29 mouse cellular contexts compared by ENCODE assay signal in genomic region chr1:42742242-42742560, GRCm38 (mm10). TPM values are rescaled to one million over a fixed set of nuclear protein-coding genes. Genes with fewer than 3 reads are reported as not detected.
A peak's percentile ranks its signal among the peaks of the same experiment; 100 is the strongest.
DNase-seq lines count a peak whose midpoint lies in the region; ATAC-seq lines count a peak whose summit lies in the region.
"Had no signal": no experiment of that assay in that cellular context is flagged by ENCODE, and none has a peak within 500 bp of the region (broad histone marks: within the 10 kb centered on the region; RNA-seq: fewer than 3 reads in every experiment).

No protein-coding gene starts in this region.

- H3K4me1 ChIP-seq in midbrain, embryonic 14.5 days (ENCODE audit: control insufficient read depth, insufficient read depth, low read length), result peaks cover 6% of the 10 kb centered on the region
- H3K4me1 ChIP-seq in midbrain, embryonic 11.5 days (ENCODE audit: control insufficient read depth, insufficient read depth, low read length), result no peaks in the 10 kb centered on the region
- 0 out of 2 replicates have a peak, but pooled peaks cover 2% of the 10 kb centered on the region for H3K4me1 ChIP-seq in kidney, embryonic 15.5 days
- H3K4me1 ChIP-seq: heart, embryonic 13.5 days; limb, embryonic 12.5 days; liver, embryonic 15.5 days; stomach, embryonic 15.5 days had no signal

- H3K4me2 ChIP-seq in midbrain, embryonic 14.5 days (ENCODE audit: low read length), result no peak overlapping the region
- no peak overlapping the region for H3K4me2 ChIP-seq in midbrain, embryonic 11.5 days
- no peak overlapping the region for H3K4me2 ChIP-seq in kidney, embryonic 15.5 days
- H3K4me2 ChIP-seq: embryonic facial prominence, embryonic 13.5 days; forebrain, embryonic 15.5 days; heart, embryonic 13.5 days; hindbrain, embryonic 14.5 days; limb, embryonic 12.5 days; liver, embryonic 15.5 days; lung, embryonic 14.5 days; stomach, embryonic 15.5 days had no signal

- WGBS in midbrain, embryonic 14.5 days, result 77% methylated on average over 4 of the region's 4 CpGs
- 83% methylated on average over 4 of the region's 4 CpGs for WGBS in midbrain, embryonic 11.5 days
- 37% methylated on average over 4 of the region's 4 CpGs for WGBS in kidney, embryonic 15.5 days

- H3K36me3 ChIP-seq in midbrain, embryonic 14.5 days (ENCODE audit: control insufficient read depth, insufficient read depth, low read length), result no peaks in the 10 kb centered on the region
- no peaks in the 10 kb centered on the region for H3K36me3 ChIP-seq in midbrain, embryonic 11.5 days (ENCODE audit: control insufficient read depth, insufficient read depth, low read length)
- no peaks in the 10 kb centered on the region for H3K36me3 ChIP-seq in kidney, embryonic 15.5 days
- H3K36me3 ChIP-seq: embryonic facial prominence, embryonic 13.5 days; forebrain, embryonic 10.5 days; forebrain, embryonic 15.5 days; heart, embryonic 13.5 days; limb, embryonic 12.5 days; liver, embryonic 15.5 days; stomach, embryonic 15.5 days had no signal

- H3K9me3 ChIP-seq in midbrain, embryonic 14.5 days (ENCODE audit: control insufficient read depth, low read length), result no peaks in the 10 kb centered on the region
- H3K9me3 ChIP-seq in midbrain, embryonic 11.5 days (ENCODE audit: control insufficient read depth, low read length), result peaks cover 3% of the 10 kb centered on the region; the same call in 1 of the 2 replicates
- no peaks in the 10 kb centered on the region for H3K9me3 ChIP-seq in kidney, embryonic 15.5 days (replicated peaks)
- H3K9me3 ChIP-seq: forebrain, embryonic 10.5 days; forebrain, embryonic 15.5 days; heart, embryonic 13.5 days; liver, embryonic 15.5 days; stomach, embryonic 15.5 days had no signal

- no peak overlapping the region for H3K4me3 ChIP-seq in midbrain, embryonic 14.5 days (replicated peaks; ENCODE audit: low read depth, low read length)
- no peak overlapping the region for H3K4me3 ChIP-seq in midbrain, embryonic 11.5 days (ENCODE audit: low read depth, low read length)
- H3K4me3 ChIP-seq in kidney, embryonic 15.5 days (replicated peaks), result no peak overlapping the region
- H3K4me3 ChIP-seq: embryonic facial prominence, embryonic 13.5 days; forebrain, embryonic 10.5 days; forebrain, embryonic 15.5 days; heart, embryonic 13.5 days; limb, embryonic 12.5 days; liver, embryonic 15.5 days; stomach, embryonic 15.5 days had no signal

- ATAC-seq in midbrain, embryonic 14.5 days (ENCODE audit: low FRiP score, low TSS enrichment), result no peak
- no peak for ATAC-seq in midbrain, embryonic 11.5 days (ENCODE audit: low FRiP score)
- ATAC-seq in kidney, embryonic 15.5 days (replicated peaks; ENCODE audit: low FRiP score), result peak; percentile 83
- ATAC-seq: forebrain, embryonic 15.5 days had no signal

- H3K9ac ChIP-seq in midbrain, embryonic 14.5 days (replicated peaks; ENCODE audit: low read length), result no peak overlapping the region
- H3K9ac ChIP-seq in midbrain, embryonic 11.5 days (ENCODE audit: low read length), result no peak overlapping the region
- H3K9ac ChIP-seq in kidney, embryonic 15.5 days, result no peak overlapping the region
- H3K9ac ChIP-seq: embryonic facial prominence, embryonic 13.5 days; forebrain, embryonic 15.5 days; heart, embryonic 13.5 days; hindbrain, embryonic 14.5 days; limb, embryonic 12.5 days; liver, embryonic 15.5 days; lung, embryonic 14.5 days; stomach, embryonic 15.5 days had no signal

- intact Hi-C loops in heart, postnatal 10 days (cut with DNase I), result no loop called here

- H3K27ac ChIP-seq in midbrain, embryonic 14.5 days (replicated peaks; ENCODE audit: low read depth, low read length), result peak overlapping the region; percentile 37; the same call in 1 of the 2 replicates
- H3K27ac ChIP-seq in midbrain, embryonic 11.5 days (ENCODE audit: low read depth, low read length), result no peak overlapping the region
- H3K27ac ChIP-seq in kidney, embryonic 15.5 days, result peak overlapping the region; percentile 68
- H3K27ac ChIP-seq: embryonic facial prominence, embryonic 13.5 days; forebrain, embryonic 10.5 days; forebrain, embryonic 15.5 days; heart, embryonic 13.5 days; hindbrain, embryonic 14.5 days; limb, embryonic 12.5 days; liver, embryonic 15.5 days; stomach, embryonic 15.5 days had no signal

- no peaks in the 10 kb centered on the region for H3K27me3 ChIP-seq in midbrain, embryonic 14.5 days (ENCODE audit: control insufficient read depth, insufficient read depth, low read length)
- no peaks in the 10 kb centered on the region for H3K27me3 ChIP-seq in midbrain, embryonic 11.5 days (ENCODE audit: control insufficient read depth, insufficient read depth, low read length)
- H3K27me3 ChIP-seq in kidney, embryonic 15.5 days, result no peaks in the 10 kb centered on the region
- H3K27me3 ChIP-seq: CH12.LX; embryonic facial prominence, embryonic 13.5 days; forebrain, embryonic 15.5 days; heart, embryonic 13.5 days; limb, embryonic 12.5 days; liver, embryonic 15.5 days; stomach, embryonic 15.5 days had no signal

- DNase-seq in heart, adult 11 months, result peak; percentile 61
- no peak for DNase-seq in heart, postnatal 10 days
- no peak for DNase-seq in midbrain, embryonic 14.5 days
- DNase-seq in midbrain, embryonic 11.5 days (ENCODE audit: low spot score, missing footprints), result no peak
- peak; percentile 21 to 67 for DNase-seq in kidney, postnatal 25 days
- DNase-seq in testis, postnatal 14 days (ENCODE audit: low spot score), result no peak
- DNase-seq in embryo, embryonic 10.5 days (ENCODE audit: low spot score), result no peak
- DNase-seq: adrenal gland, adult 8-10 months; cerebellum, adult 9-11 months; heart, postnatal 14 days; layer of hippocampus, adult 9-11 months; lung, embryonic 14.5 days; lung, postnatal 14 days; right cerebral cortex, postnatal 25 days; thymus, postnatal 14 days had no signal

RNA-seq across cellular contexts. Expression of gene Pou3f3, which starts 46.6 kb away (rescaled TPM):
- total RNA-seq in heart, postnatal 10 days (2021), result not detected
- polyA plus RNA-seq in midbrain, embryonic 14.5 days (2014; fragmentation: Nextera tagmentation; extraction: Ambion mirVana), result 20.0 and 24.5 TPM in 2 replicates
- polyA plus RNA-seq in midbrain, embryonic 11.5 days (2014; fragmentation: Nextera tagmentation; extraction: Ambion mirVana), result 26.3 and 27.9 TPM in 2 replicates
- 8.9 and 9.2 TPM in 2 replicates for polyA plus RNA-seq in kidney, embryonic 15.5 days (2015; fragmentation: Nextera tagmentation; extraction: Ambion mirVana)
- total RNA-seq: CH12.LX; gastrocnemius, adult 18-20 months; heart, postnatal 14 days; liver, adult 2 months; neutrophil, adult 5-6 weeks had no signal
- polyA plus RNA-seq: C2C12; liver, adult 2 months had no signal

Comparison
In these comparisons a context has a peak if more than half of its experiments do, and no peak if none do; other contexts are left out.
1. DNase-seq: peak in heart, adult 11 months (single experiment) and kidney, postnatal 25 days (2 of 2); none in heart, postnatal 10 days (0 of 2), midbrain, embryonic 14.5 days (single experiment), midbrain, embryonic 11.5 days (single experiment), testis, postnatal 14 days (single experiment) and embryo, embryonic 10.5 days (single experiment).